Mouse (Mus musculus): ENCODE measurements around the gene Rcan1. TPM values are rescaled to one million over a fixed set of nuclear protein-coding genes. Genes with fewer than 3 reads are reported as not detected.

Gene Rcan1
- polyA plus RNA-seq, 1 experiment from 2014 or later, result 33.9 TPM

DNA sequence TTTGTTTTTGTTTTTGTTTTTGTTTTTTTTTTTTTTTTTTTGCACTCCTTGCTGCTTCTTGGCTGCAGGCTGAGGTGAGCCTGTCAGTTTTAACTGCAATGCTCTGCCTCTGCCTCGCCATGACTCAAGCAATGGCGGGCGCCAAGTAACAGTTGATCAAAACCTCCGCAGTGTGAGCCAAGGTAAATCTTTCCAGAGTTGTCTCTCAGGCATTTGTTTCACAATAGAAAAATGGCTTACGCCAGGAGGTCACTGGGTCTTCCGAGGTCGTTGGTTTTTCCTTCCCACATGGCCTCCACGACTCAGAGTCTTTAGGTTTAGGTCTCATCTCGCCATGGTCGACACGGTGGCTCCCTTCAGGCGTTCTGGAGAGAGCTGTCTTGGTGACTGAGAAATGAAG lies 117.4 kb downstream of the Rcan1 start:
- ATAC-seq (ENCODE audit: low FRiP score, low TSS enrichment), result no peak
- H3K27ac ChIP-seq (ENCODE audit: low read length), result no peak overlapping the region
- H3K4me2 ChIP-seq (replicated peaks; ENCODE audit: low read depth, low read length), result no peak overlapping the region
- H3K4me3 ChIP-seq (ENCODE audit: low read length), result no peak overlapping the region
- 80% methylated on average over 12 of the region's 12 CpGs for WGBS
- H3K36me3 ChIP-seq (ENCODE audit: insufficient read depth, low read length), result no peaks in the 10 kb centered on the region
- no peaks in the 10 kb centered on the region for H3K9me3 ChIP-seq (ENCODE audit: low read length)
- no peak overlapping the region for H3K9ac ChIP-seq (replicated peaks; ENCODE audit: low read length)
- H3K27me3 ChIP-seq (ENCODE audit: insufficient read depth, low read length), result no peaks in the 10 kb centered on the region
- peaks cover 11% of the 10 kb centered on the region for H3K4me1 ChIP-seq (ENCODE audit: insufficient read depth, low read length)

DNA sequence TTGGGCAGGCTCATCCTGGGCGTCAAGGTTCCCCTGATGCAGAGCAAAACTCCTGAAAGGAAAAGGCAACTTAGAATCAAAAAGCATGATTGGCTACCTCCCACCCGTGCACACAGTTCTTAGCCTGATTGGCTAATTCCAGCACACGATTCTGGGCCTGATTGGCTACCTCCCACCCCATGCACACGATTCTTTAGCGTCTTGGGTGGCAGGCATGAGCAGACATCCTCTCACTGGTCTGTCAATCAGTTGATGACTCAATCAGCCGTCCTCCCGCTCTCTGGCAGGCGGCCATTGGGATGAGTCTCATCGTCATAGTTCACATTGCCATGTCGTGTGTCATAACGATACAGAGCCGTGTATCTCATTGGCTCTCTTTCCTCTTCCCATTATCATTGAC lies 121.7 kb downstream of the Rcan1 start:
- Histone ChIP-seq H3K4me1 (ENCODE audit: insufficient read depth, low read length) (0 out of 2 replicates have a peak, but pooled peaks cover 6% of the 10 kb centered on the region), H3K36me3 (ENCODE audit: insufficient read depth, low read length) (no peaks in the 10 kb centered on the region), H3K9ac (replicated peaks; ENCODE audit: low read length) (no peak overlapping the region), H3K4me3 (ENCODE audit: low read length) (no peak overlapping the region), H3K4me2 (replicated peaks; ENCODE audit: low read depth, low read length) (no peak overlapping the region), H3K9me3 (ENCODE audit: low read length) (no peaks in the 10 kb centered on the region), H3K27ac (ENCODE audit: low read length) (no peak overlapping the region), H3K27me3 (ENCODE audit: insufficient read depth, low read length) (no peaks in the 10 kb centered on the region)
- 62% methylated on average over 12 of the region's 12 CpGs for WGBS
- no peak for ATAC-seq (ENCODE audit: low FRiP score, low TSS enrichment)

DNA sequence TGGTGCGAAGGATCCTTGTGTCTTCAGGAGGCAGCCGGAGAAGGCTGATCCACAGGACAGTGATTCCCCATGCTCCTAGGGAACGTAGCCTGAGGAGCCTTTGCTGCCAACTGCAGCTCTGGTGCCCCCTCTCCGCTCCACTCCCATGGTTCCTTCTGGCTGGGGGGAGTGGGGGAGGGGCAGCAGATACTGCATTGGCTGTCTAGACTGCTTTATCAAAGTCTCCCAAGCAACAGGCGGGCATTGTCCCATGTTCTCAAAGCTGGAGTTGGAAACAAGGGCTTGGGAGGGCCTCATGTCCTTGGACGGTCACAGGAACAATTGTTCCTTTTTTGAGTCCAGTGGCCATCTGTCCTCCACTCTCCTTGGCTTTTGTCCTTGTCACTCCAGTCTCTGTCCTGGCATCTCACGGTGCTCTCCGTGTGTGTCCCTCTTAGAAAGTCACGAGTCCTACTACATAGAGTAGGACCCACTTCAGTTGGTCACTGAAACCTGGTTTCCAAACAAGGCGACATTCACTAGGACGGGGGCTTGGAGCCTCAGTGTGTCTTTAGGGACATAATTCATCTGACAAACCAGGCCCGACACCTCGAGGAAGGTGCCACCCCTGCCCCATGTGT lies 124.3 kb downstream of the Rcan1 start:
- 78% methylated on average over 13 of the region's 13 CpGs for WGBS

DNA sequence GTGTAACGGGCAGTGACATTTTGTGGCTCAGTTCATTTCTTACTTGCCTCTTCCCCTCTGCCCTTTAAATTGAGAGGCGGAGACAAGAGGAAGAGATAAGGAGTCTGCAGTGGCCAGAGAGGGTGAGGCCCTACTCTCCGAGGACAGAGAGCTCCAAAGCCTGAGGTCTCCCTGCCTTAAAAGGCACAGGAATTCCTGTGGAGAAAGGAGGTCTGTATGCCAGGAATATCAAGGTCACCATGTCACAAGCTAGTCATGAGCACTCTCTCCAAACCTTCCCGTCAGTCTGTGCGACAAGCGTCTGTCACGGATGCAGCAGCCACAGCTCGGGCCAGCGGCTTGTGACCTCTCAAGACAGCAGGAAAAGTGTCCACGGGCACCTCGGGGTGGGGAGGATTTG lies 125.5 kb downstream of the Rcan1 start:
- Histone ChIP-seq H3K4me3 (ENCODE audit: low read length) (no peak overlapping the region), H3K36me3 (ENCODE audit: insufficient read depth, low read length) (no peaks in the 10 kb centered on the region), H3K27ac (ENCODE audit: low read length) (no peak overlapping the region), H3K4me2 (replicated peaks; ENCODE audit: low read depth, low read length) (no peak overlapping the region), H3K4me1 (ENCODE audit: insufficient read depth, low read length) (peaks cover 18% of the 10 kb centered on the region), H3K9ac (replicated peaks; ENCODE audit: low read length) (no peak overlapping the region), H3K27me3 (ENCODE audit: insufficient read depth, low read length) (no peaks in the 10 kb centered on the region), H3K9me3 (ENCODE audit: low read length) (no peaks in the 10 kb centered on the region)
- WGBS, result 58% methylated on average over 11 of the region's 11 CpGs
- no peak for ATAC-seq (ENCODE audit: low FRiP score, low TSS enrichment)

More for the DNA sequence above, 124.3 kb downstream of the Rcan1 start:
- no peak overlapping the region for H3K4me2 ChIP-seq (replicated peaks; ENCODE audit: low read depth, low read length)
- H3K4me3 ChIP-seq (ENCODE audit: low read length), result no peak overlapping the region
- H3K27ac ChIP-seq (ENCODE audit: low read length), result no peak overlapping the region
- no peak overlapping the region for H3K9ac ChIP-seq (replicated peaks; ENCODE audit: low read length)
- no peaks in the 10 kb centered on the region for H3K27me3 ChIP-seq (ENCODE audit: insufficient read depth, low read length)
- no peaks in the 10 kb centered on the region for H3K36me3 ChIP-seq (ENCODE audit: insufficient read depth, low read length)
- no peak for ATAC-seq (ENCODE audit: low FRiP score, low TSS enrichment)
- no peaks in the 10 kb centered on the region for H3K9me3 ChIP-seq (ENCODE audit: low read length)
- peaks cover 8% of the 10 kb centered on the region for H3K4me1 ChIP-seq (ENCODE audit: insufficient read depth, low read length)

Other genes with a start within 250 kb of the Rcan1 start
- gene Kcne2, start 178.5 kb downstream of the Rcan1 start, polyA plus RNA-seq (2015; fragmentation: Nextera tagmentation; extraction: Ambion mirVana), result 0.21 TPM in 1 of 2 replicates, not detected in the other
- 101 and 110 TPM in 2 replicates for gene Smim11, start 169.6 kb downstream of the Rcan1 start, polyA plus RNA-seq (2015; fragmentation: Nextera tagmentation; extraction: Ambion mirVana)
- gene Fam243, start 149.4 kb downstream of the Rcan1 start, polyA plus RNA-seq (2015; fragmentation: Nextera tagmentation; extraction: Ambion mirVana), result 0.07 TPM in 1 of 2 replicates, not detected in the other
- gene Kcne1, start 111.4 kb downstream of the Rcan1 start, polyA plus RNA-seq (2015; fragmentation: Nextera tagmentation; extraction: Ambion mirVana), result 2.8 and 3.7 TPM in 2 replicates
- gene Clic6, start 14.9 kb upstream of the Rcan1 start, polyA plus RNA-seq (2015; fragmentation: Nextera tagmentation; extraction: Ambion mirVana), result 6.9 and 8.1 TPM in 2 replicates